ENCODE assay signal across 21 mouse cellular contexts in genomic region chr11:33746402-33746801, GRCm38 (mm10).
A peak's percentile ranks its signal among the peaks of the same experiment; 100 is the strongest.
DNase-seq lines count a peak whose midpoint lies in the region; ATAC-seq lines count a peak whose summit lies in the region.
"Had no signal": no experiment of that assay in that cellular context is flagged by ENCODE, and none has a peak within 500 bp of the region (broad histone marks: within the 10 kb centered on the region; RNA-seq: fewer than 3 reads in every experiment).

No protein-coding gene starts in this region.

- no peak overlapping the region for H3K4me2 ChIP-seq in kidney, embryonic 14.5 days (replicated peaks; ENCODE audit: low read depth, low read length)
- H3K4me2 ChIP-seq in forebrain, embryonic 11.5 days (ENCODE audit: low read depth, low read length, severe bottlenecking) = no peak overlapping the region
- H3K4me2 ChIP-seq: forebrain, embryonic 13.5 days; hindbrain, embryonic 12.5 days; liver, embryonic 15.5 days; neural tube, embryonic 15.5 days had no signal

- intact Hi-C loops in heart, postnatal 10 days (cut with DNase I) = no loop called here

- H3K27ac ChIP-seq in kidney, embryonic 14.5 days (ENCODE audit: low read depth, low read length) = no peak overlapping the region
- H3K27ac ChIP-seq in forebrain, embryonic 11.5 days (ENCODE audit: low read depth, low read length) = no peak overlapping the region
- H3K27ac ChIP-seq: forebrain, embryonic 13.5 days; hindbrain, embryonic 12.5 days; kidney, postnatal 0 days; liver, embryonic 15.5 days; neural tube, embryonic 15.5 days had no signal

- 67% methylated on average over 3 of the region's 3 CpGs for WGBS in kidney, embryonic 14.5 days
- 86% methylated on average over 3 of the region's 3 CpGs for WGBS in forebrain, embryonic 11.5 days

- no peak for ATAC-seq in kidney, embryonic 14.5 days (ENCODE audit: low FRiP score, low TSS enrichment)
- ATAC-seq in forebrain, embryonic 11.5 days (replicated peaks; ENCODE audit: low FRiP score) = no peak
- ATAC-seq: activated CD4-positive, CD25-positive, alpha-beta regulatory T cell, adult 4 months; forebrain, embryonic 13.5 days; midbrain, embryonic 16.5 days; Patski had no signal

- no peak overlapping the region for H3K4me3 ChIP-seq in kidney, embryonic 14.5 days (ENCODE audit: low read length)
- no peak overlapping the region for H3K4me3 ChIP-seq in forebrain, embryonic 11.5 days (ENCODE audit: low read depth, low read length)
- H3K4me3 ChIP-seq: forebrain, embryonic 13.5 days; hindbrain, embryonic 12.5 days; liver, embryonic 15.5 days; megakaryocyte, embryonic 14.5 days; neural tube, embryonic 15.5 days had no signal

- H3K9ac ChIP-seq in kidney, embryonic 14.5 days (ENCODE audit: low read depth, low read length) = no peak overlapping the region
- no peak overlapping the region for H3K9ac ChIP-seq in forebrain, embryonic 11.5 days (ENCODE audit: low read length)
- H3K9ac ChIP-seq: forebrain, embryonic 13.5 days; hindbrain, embryonic 12.5 days; liver, embryonic 15.5 days; neural tube, embryonic 15.5 days had no signal

- H3K9me3 ChIP-seq in kidney, embryonic 14.5 days (ENCODE audit: control insufficient read depth, low read length) = no peaks in the 10 kb centered on the region
- no peaks in the 10 kb centered on the region for H3K9me3 ChIP-seq in forebrain, embryonic 11.5 days (ENCODE audit: control insufficient read depth, low read length)
- H3K9me3 ChIP-seq: forebrain, embryonic 13.5 days; hindbrain, embryonic 12.5 days; liver, embryonic 15.5 days; neural tube, embryonic 15.5 days had no signal

- H3K4me1 ChIP-seq in kidney, embryonic 14.5 days (ENCODE audit: control insufficient read depth, insufficient read depth, low read length) = no peaks in the 10 kb centered on the region
- no peaks in the 10 kb centered on the region for H3K4me1 ChIP-seq in forebrain, embryonic 11.5 days (replicated peaks; ENCODE audit: control insufficient read depth, insufficient read depth, low read length)
- H3K4me1 ChIP-seq: liver, embryonic 15.5 days had no signal

- H3K36me3 ChIP-seq in kidney, embryonic 14.5 days (ENCODE audit: control insufficient read depth, insufficient read depth, low read length) = no peaks in the 10 kb centered on the region
- H3K36me3 ChIP-seq in forebrain, embryonic 11.5 days (ENCODE audit: control insufficient read depth, insufficient read depth, low read length) = no peaks in the 10 kb centered on the region
- H3K36me3 ChIP-seq: hindbrain, embryonic 12.5 days; liver, embryonic 15.5 days; neural tube, embryonic 15.5 days had no signal

- no peaks in the 10 kb centered on the region for H3K27me3 ChIP-seq in kidney, embryonic 14.5 days (ENCODE audit: control insufficient read depth, insufficient read depth, low read length)
- no peaks in the 10 kb centered on the region for H3K27me3 ChIP-seq in forebrain, embryonic 11.5 days (ENCODE audit: control insufficient read depth, insufficient read depth, low read length)
- H3K27me3 ChIP-seq: forebrain, embryonic 13.5 days; hindbrain, embryonic 12.5 days; liver, embryonic 15.5 days; neural tube, embryonic 15.5 days; Patski had no signal

- DNase-seq in kidney, postnatal 14 days = peak; percentile 27
- DNase-seq in heart, postnatal 10 days = peak; percentile 68 to 69
- peak; percentile 31 for DNase-seq in heart, postnatal 4 days
- peak; percentile 33 for DNase-seq in lung, postnatal 25 days (ENCODE audit: low spot score)
- no peak for DNase-seq in cerebellum, adult 8-10 months
- DNase-seq in forebrain, embryonic 11.5 days (ENCODE audit: low spot score) = no peak
- DNase-seq: adrenal gland, postnatal 14 days; cerebellum, adult 11-12 months; gastrocnemius, postnatal 14 days; spleen, adult 18-20 months; thymus, postnatal 4 days had no signal

Comparison
In these comparisons a context has a peak if more than half of its experiments do, and no peak if none do; other contexts are left out.
1. DNase-seq: peak in kidney, postnatal 14 days (single experiment), heart, postnatal 10 days (2 of 2), heart, postnatal 4 days (single experiment) and lung, postnatal 25 days (single experiment); none in cerebellum, adult 8-10 months (single experiment) and forebrain, embryonic 11.5 days (single experiment).